Mouse (Mus musculus): ENCODE data around the gene Cited2. TPM values are rescaled to one million over a fixed set of nuclear protein-coding genes. Genes with fewer than 3 reads are reported as not detected.

Cited2 gene
- 67.6 and 74.3 TPM in 2 replicates for polyA plus RNA-seq (2016; fragmentation: Nextera tagmentation; extraction: Ambion mirVana)

GRCm38 (mm10) chr10:17722653-17723410 is at the start of gene Cited2:
Cited2 (plus strand) TSS chr10:17723218.
- Histone ChIP-seq H3K9ac (peak within 1 kb of the TSS; percentile 93), H3K27ac (peak within 1 kb of the TSS; percentile 99), H3K27me3 (no peaks in the 10 kb centered on the region), H3K9me3 (no peaks in the 10 kb centered on the region), H3K36me3 (replicated peaks) (no peaks in the 10 kb centered on the region), H3K4me3 (replicated peaks) (peak within 1 kb of the TSS; percentile 90), H3K4me1 (peaks cover 27% of the 10 kb centered on the region), H3K4me2 (peak within 1 kb of the TSS; percentile 72)
- ATAC-seq (ENCODE audit: low FRiP score) = peak; percentile 82
- under 1% methylated on average over 54 of the region's 55 CpGs for WGBS

- 89% methylated on average over 5 of the region's 5 CpGs for WGBS
- no peak overlapping the region for H3K9ac ChIP-seq
- ATAC-seq (ENCODE audit: low FRiP score) = no peak
- no peak overlapping the region for H3K4me2 ChIP-seq
- H3K27ac ChIP-seq = no peak overlapping the region
- H3K4me3 ChIP-seq (replicated peaks) = no peak overlapping the region
- no peaks in the 10 kb centered on the region for H3K4me1 ChIP-seq
- no peaks in the 10 kb centered on the region for H3K36me3 ChIP-seq (replicated peaks)
- no peaks in the 10 kb centered on the region for H3K9me3 ChIP-seq
- no peaks in the 10 kb centered on the region for H3K27me3 ChIP-seq
Measured at GRCm38 (mm10) chr10:17674454-17674853, 48.6 kb upstream of the Cited2 start.

DNA sequence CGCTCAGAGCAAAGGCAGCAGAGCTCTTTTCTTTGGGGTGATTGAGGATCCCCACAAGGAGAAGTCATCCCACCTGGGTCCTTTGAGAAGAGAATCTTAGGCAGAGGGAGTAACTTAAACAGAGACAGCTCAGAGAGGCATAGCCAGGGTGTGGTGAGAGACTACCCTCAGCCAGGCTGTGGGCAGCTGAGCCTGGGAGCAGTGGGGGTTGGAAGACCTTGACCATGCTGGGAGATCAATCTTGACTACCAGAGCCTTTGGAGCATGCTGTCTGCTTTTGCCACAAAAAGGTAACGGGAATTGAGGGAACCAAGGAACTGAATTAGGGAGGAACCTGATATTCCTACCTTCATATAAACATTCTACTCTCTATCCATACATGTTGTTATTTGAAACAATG is 48.1 kb upstream of the Cited2 start:
- no peaks in the 10 kb centered on the region for H3K36me3 ChIP-seq (replicated peaks)
- 93% methylated on average over 2 of the region's 2 CpGs for WGBS
- no peaks in the 10 kb centered on the region for H3K27me3 ChIP-seq
- no peaks in the 10 kb centered on the region for H3K4me1 ChIP-seq
- ATAC-seq (ENCODE audit: low FRiP score) = no peak
- no peak overlapping the region for H3K9ac ChIP-seq
- no peak overlapping the region for H3K4me3 ChIP-seq (replicated peaks)
- H3K4me2 ChIP-seq = no peak overlapping the region
- no peaks in the 10 kb centered on the region for H3K9me3 ChIP-seq
- no peak overlapping the region for H3K27ac ChIP-seq

DNA sequence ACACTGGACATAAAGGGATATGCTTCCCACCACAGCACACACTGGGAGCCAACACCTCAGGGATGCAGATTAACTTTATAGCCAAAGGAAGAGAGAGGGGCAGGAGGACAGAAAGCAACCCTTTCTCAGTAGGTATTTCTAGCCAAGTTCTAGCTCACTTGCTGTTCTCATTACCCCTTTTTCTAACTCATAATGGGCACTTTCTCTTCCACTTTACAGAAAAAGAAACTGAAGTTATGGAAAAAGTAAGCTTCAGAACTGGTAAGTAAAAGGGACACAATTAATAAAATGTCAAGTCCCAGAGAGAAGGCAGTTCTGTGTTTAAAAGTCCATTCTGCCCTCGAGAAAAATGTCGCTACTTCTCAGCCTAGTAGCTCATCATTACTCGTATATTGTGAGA is 46.6 kb upstream of the Cited2 start:
- Histone ChIP-seq H3K9me3 (no peaks in the 10 kb centered on the region), H3K4me2 (no peak overlapping the region), H3K4me1 (no peaks in the 10 kb centered on the region), H3K27me3 (no peaks in the 10 kb centered on the region), H3K9ac (no peak overlapping the region), H3K4me3 (replicated peaks) (no peak overlapping the region), H3K27ac (no peak overlapping the region), H3K36me3 (replicated peaks) (no peaks in the 10 kb centered on the region)
- 90% methylated on average over 3 of the region's 3 CpGs for WGBS
- no peak for ATAC-seq (ENCODE audit: low FRiP score)

GRCm38 (mm10) chr10:17677308-17677707 is 45.7 kb upstream of the Cited2 start:
- no peak overlapping the region for H3K4me3 ChIP-seq (replicated peaks)
- WGBS = 88% methylated on average over 4 of the region's 4 CpGs
- H3K36me3 ChIP-seq (replicated peaks) = no peaks in the 10 kb centered on the region
- no peak overlapping the region for H3K4me2 ChIP-seq
- no peaks in the 10 kb centered on the region for H3K9me3 ChIP-seq
- H3K4me1 ChIP-seq = no peaks in the 10 kb centered on the region
- ATAC-seq (ENCODE audit: low FRiP score) = no peak
- H3K27ac ChIP-seq = no peak overlapping the region
- H3K27me3 ChIP-seq = no peaks in the 10 kb centered on the region
- no peak overlapping the region for H3K9ac ChIP-seq

GRCm38 (mm10) chr10:17680432-17681382 is 42.3 kb upstream of the Cited2 start:
- H3K27ac ChIP-seq = no peak overlapping the region
- no peak overlapping the region for H3K9ac ChIP-seq
- no peaks in the 10 kb centered on the region for H3K27me3 ChIP-seq
- no peaks in the 10 kb centered on the region for H3K36me3 ChIP-seq (replicated peaks)
- H3K9me3 ChIP-seq = no peaks in the 10 kb centered on the region
- WGBS = 77% methylated on average over 8 of the region's 8 CpGs
- no peak overlapping the region for H3K4me3 ChIP-seq (replicated peaks)
- no peaks in the 10 kb centered on the region for H3K4me1 ChIP-seq
- no peak for ATAC-seq (ENCODE audit: low FRiP score)
- no peak overlapping the region for H3K4me2 ChIP-seq

DNA sequence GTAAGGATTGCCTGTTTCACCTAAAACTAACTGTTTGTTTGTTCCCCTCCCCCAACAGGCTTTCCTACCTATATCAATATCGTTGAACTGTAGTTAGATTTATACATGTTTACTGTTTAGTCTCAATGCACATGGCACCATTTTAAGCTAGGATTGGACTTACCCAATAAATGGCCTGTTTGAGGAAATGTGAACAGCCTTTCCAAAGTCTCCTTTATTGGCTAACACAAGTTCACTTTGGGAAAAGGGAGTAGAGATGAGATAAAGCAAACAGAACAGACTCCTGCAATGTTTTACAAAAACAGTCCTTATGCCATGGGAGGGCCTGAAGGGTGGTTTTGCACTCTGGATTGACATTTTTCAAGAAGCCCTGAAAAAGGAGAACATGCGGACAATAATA is 41.6 kb upstream of the Cited2 start:
- Histone ChIP-seq H3K4me1 (no peaks in the 10 kb centered on the region), H3K36me3 (replicated peaks) (no peaks in the 10 kb centered on the region), H3K27ac (no peak overlapping the region), H3K4me2 (no peak overlapping the region), H3K9ac (no peak overlapping the region), H3K27me3 (no peaks in the 10 kb centered on the region), H3K9me3 (no peaks in the 10 kb centered on the region), H3K4me3 (replicated peaks) (no peak overlapping the region)
- ATAC-seq (ENCODE audit: low FRiP score) = no peak
- WGBS = 86% methylated on average over 2 of the region's 2 CpGs

GRCm38 (mm10) chr10:17683852-17684428 is 39.1 kb upstream of the Cited2 start:
- Histone ChIP-seq H3K4me2 (no peak overlapping the region), H3K27ac (no peak overlapping the region), H3K9me3 (no peaks in the 10 kb centered on the region), H3K4me3 (replicated peaks) (no peak overlapping the region), H3K27me3 (no peaks in the 10 kb centered on the region), H3K4me1 (no peaks in the 10 kb centered on the region), H3K9ac (no peak overlapping the region), H3K36me3 (replicated peaks) (no peaks in the 10 kb centered on the region)
- 81% methylated on average over 6 of the region's 6 CpGs for WGBS
- no peak for ATAC-seq (ENCODE audit: low FRiP score)

GRCm38 (mm10) chr10:17689806-17690205 is 33.2 kb upstream of the Cited2 start:
- no peaks in the 10 kb centered on the region for H3K36me3 ChIP-seq (replicated peaks)
- H3K4me1 ChIP-seq = no peaks in the 10 kb centered on the region
- no peak overlapping the region for H3K27ac ChIP-seq
- H3K27me3 ChIP-seq = no peaks in the 10 kb centered on the region
- no peak overlapping the region for H3K4me3 ChIP-seq (replicated peaks)
- WGBS = 78% methylated on average over 4 of the region's 4 CpGs
- no peak overlapping the region for H3K4me2 ChIP-seq
- no peak for ATAC-seq (ENCODE audit: low FRiP score)
- H3K9me3 ChIP-seq = no peaks in the 10 kb centered on the region
- no peak overlapping the region for H3K9ac ChIP-seq

DNA sequence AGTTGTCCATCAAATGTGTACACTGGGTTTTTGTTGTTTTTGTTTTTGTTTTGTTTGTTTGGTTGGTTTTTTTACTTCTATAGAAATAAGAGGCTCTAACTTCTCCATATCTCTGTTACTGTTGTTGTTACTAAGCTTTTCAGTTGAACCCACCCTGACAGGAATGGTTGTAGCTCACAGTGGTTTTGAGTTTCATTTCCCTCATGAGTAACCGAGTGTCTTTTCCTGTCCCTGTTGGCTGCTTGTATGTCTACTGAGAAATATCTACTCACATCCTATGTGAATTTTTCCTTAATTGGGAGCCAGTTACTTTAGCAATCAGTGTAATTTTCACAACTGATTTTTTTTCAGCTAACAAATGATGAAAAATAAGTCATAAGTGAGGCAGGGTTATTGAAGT is 31.3 kb upstream of the Cited2 start:
- H3K4me1 ChIP-seq = no peaks in the 10 kb centered on the region
- no peaks in the 10 kb centered on the region for H3K9me3 ChIP-seq
- no peak for ATAC-seq (ENCODE audit: low FRiP score)
- H3K9ac ChIP-seq = no peak overlapping the region
- 86% methylated on average over 1 of the region's 1 CpGs for WGBS
- H3K4me2 ChIP-seq = no peak overlapping the region
- no peak overlapping the region for H3K27ac ChIP-seq
- H3K36me3 ChIP-seq (replicated peaks) = no peaks in the 10 kb centered on the region
- H3K4me3 ChIP-seq (replicated peaks) = no peak overlapping the region
- H3K27me3 ChIP-seq = no peaks in the 10 kb centered on the region

- Histone ChIP-seq H3K27ac (no peak overlapping the region), H3K4me3 (replicated peaks) (no peak overlapping the region), H3K9ac (no peak overlapping the region), H3K4me1 (no peaks in the 10 kb centered on the region), H3K27me3 (no peaks in the 10 kb centered on the region), H3K4me2 (no peak overlapping the region), H3K9me3 (no peaks in the 10 kb centered on the region), H3K36me3 (replicated peaks) (no peaks in the 10 kb centered on the region)
- no peak for ATAC-seq (ENCODE audit: low FRiP score)
- WGBS = 80% methylated on average over 3 of the region's 3 CpGs
Measured at GRCm38 (mm10) chr10:17695801-17696200, 27.2 kb upstream of the Cited2 start.

Data from forebrain, embryonic 12.5 days (tissue).